Mouse (Mus musculus) ES-Bruce4 (cell line): ENCODE measurements around the gene Rrm2.

Experiments used
- CTCF ChIP-seq: IDR thresholded peaks from one replicate; pipeline ENCODE4 v1.8.1; 2011; ENCODE audit warnings: low read depth, low read length
- EP300 ChIP-seq: IDR thresholded peaks from 2 replicates; pipeline ENCODE4 v1.6.1; 2011; ENCODE audit warnings: low read depth, low read length; ENCODE audit not compliant: insufficient read depth

- TF ChIP-seq CTCF: no peak
- TF ChIP-seq EP300: no peak
Observed at GRCm38 (mm10) chr12:24755471-24755870, 47.4 kb downstream of the Rrm2 start.
